Mouse (Mus musculus) urinary bladder, adult 18-20 months (tissue): Measurements from ENCODE around the gene Esrp2.

Source experiments
- DNase-seq, 2 experiments: peaks; one replicate each; pipeline ENCODE4 v3.0.0; 2022; ENCODE audit warnings: low spot score in 2 of 2, mixed read lengths in 2 of 2

The Esrp2 gene

DNA sequence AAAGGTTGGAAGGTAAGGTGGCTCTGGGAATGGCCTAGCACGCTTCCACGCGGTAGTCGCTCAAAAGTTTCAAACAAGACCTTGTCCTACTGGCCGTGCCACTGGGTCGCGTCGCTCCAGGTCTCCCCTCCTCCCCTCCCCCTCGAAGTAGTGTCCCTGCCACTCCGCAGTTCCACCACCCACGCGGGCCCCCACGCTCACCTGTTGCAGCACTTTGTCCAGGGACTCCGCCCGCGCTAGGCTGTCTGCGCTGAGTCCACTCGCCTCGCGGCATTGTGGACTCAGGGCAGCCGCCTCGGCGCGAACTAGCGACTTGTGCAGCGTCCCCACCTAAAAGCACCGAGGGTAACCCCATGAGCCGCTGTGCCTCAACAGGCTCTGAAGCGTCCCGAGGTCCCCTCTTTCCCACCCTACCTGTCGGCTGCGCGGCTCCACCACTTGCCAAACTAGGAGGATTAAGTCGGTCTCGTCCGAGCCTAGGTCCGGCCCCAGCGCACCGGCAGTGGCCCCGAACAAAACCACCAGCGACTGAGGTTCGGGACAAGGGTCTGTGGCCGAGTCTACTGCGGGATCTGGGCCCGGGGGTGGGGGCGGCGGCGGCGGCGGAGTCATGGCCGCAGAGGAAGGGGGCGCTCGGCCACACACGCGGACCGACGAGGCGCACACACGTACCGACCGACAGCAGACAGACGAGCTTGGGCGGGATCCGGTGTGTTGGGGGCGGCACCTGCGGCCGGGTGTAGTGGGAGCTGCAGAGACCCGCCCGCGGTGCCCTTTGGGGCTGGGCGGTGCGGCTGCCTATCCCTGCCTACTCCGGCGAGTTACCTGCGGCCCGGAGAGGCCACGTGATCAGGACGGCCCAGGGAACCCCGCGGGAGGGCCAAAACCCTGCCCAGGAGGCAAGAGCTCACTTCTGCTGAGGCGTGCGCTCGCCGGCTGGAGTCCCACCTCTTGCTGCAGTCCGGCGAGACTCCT is at the start of gene Esrp2:
Gene Esrp2, minus strand, starts transcription at position 819 of the 975 bp plus-strand sequence.
- DNase-seq: peak; percentile 72 to 88

DNA sequence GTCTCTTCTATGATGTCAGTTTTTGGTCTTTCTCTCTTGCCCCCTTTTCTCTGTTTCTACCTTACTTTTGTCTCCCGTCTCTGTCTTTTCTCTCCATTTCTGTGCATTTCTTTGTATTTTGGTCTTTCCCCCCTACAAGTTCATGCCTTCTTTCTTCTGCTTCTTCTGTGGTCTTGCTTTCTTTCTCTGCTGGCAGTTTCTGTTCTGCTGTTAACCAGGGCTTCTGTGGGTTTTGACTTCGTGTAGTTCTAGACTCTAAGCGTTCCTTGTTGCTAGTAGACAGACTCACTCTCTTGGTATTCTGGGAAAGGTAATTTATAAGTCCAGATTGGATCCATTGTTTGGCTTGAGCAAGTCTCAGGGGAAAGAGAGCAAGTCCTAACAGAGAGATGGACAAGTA is 49.6 kb upstream of the Esrp2 start:
- no peak for DNase-seq

DNA sequence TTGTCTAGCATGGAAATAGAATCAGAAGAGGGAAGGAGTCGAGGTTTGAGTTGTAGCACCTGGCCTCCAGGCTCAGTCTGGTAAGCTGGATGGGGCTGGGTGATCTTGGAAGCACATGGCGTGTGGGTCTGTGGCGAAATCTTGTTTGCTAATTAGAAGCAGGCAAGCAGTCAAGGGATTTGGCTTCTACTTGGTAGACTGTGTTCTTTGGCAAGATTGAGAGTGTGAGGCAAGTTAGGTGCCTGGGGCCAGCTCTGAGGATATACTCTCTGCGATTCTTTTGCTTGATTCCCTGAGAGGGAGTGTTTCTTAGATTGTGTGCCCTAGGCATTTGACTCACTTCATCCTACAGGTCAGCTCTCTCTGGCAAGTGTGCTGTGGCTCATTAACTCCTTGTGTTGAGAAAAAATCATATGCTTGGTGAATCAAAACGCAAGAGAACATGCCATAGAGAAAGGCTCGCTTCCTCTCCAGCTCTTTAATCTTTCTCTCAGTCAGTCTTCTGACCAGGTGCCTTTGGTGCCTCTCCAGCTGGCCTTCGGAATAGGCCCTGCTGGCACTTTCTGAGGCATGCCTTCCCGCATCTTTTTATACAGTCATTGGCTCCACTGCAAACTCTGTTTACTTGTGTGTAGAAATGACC is 49.0 kb upstream of the Esrp2 start:
- DNase-seq: peak in 1 of 2 experiments; percentile 73

DNA sequence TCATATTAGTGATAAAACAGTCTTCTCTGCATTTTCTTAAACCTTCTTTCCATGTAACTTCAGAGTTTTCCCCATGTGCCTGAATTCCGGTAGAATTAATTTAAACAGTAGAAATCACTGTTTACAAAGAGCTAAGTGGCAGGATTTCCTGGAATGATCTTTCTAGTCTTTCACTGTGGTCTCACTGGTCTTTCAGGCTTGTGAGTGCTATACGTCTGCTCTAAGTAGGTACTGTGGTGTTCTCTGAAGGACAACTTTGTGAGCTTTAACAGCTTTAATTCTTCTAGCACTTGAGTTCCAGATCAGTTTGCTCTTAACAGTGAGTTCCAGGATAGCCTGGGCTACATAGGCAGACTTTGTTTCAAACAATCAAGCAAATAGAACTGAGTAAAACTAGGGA is 41.7 kb upstream of the Esrp2 start:
- DNase-seq: no peak

DNA sequence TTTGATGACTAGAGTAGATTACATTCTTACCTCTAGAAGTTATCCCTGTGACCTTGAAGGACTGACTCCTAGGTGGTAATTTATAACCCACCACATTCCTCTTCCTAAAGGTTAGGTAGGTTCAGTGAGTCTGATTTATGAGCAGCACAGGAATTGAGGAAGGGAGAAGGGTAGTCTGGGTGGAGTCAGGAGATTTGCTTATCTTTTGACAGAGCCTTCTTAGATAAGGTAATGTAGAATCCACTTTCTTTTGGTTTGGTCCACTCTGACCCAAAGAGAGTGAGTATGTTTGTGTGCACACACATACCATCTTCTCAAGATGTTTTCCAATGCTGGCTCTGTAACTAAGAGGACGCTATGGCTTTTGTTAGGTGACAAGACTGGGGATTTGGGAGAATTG is 40.8 kb upstream of the Esrp2 start:
- no peak for DNase-seq

DNA sequence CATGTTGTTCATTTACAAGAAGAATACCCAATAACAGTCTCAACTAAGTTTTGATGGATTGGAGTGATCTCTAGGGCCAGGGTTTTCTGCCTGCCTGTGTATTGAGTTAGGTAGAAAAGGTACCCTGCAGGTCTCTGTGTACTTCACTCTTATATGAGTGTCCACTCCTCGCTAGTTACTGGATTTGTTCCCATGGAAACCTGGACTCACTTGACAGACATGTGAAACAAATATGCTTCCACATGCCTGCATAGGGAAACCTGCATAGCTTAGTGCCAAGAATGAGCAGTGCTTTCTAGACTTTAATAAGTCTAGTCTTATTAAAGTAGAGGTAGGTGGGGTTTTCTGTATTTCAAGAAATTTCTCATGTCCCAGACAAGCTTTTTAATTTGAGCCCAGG is 40.1 kb upstream of the Esrp2 start:
- DNase-seq: no peak

DNA sequence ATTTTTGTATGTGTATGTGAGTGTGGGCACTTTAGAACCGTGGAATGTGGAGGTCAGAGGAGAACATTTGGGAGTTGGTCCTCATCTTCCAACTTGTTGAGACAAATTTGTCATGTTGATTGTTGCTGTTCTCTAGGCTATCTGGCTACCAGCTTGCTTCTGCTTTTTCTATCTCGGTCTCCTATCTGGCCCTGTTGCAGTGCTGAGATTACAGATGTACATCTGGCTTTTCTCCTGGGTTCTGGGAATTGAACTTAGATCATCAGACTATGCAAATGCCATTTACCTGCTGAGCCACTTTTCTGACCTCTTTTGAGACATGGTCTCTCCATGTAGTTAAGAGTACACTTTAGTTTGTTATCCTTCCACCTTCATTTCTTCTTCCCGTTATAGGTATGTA is 36.8 kb upstream of the Esrp2 start:
- DNase-seq: no peak

DNA sequence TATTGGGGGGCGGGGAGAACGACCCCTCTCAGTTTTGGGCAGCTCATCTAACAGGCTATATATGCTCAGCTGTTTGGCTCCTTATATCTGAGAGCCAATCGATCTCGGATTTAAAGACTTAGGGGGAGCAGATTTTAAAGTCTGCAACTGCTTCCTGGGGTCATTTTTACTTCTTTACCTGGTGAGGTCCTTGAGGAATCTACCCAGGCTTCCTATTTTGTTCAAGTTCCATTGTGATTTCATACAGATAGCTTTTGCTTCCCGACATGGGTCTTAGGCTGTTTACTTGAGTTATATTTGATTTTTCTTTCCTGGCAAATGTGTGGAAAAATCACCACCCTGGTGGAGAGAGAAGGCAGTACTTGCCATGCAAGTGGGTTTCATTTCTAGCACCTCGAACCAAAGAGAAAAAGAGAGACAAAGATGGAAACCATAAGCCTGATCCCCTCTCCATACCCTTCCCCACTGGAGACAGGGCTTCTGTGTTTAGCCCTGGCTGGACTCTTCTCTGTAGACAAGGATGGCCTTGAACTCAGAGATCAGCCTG is 33.2 kb upstream of the Esrp2 start:
- no peak for DNase-seq

DNA sequence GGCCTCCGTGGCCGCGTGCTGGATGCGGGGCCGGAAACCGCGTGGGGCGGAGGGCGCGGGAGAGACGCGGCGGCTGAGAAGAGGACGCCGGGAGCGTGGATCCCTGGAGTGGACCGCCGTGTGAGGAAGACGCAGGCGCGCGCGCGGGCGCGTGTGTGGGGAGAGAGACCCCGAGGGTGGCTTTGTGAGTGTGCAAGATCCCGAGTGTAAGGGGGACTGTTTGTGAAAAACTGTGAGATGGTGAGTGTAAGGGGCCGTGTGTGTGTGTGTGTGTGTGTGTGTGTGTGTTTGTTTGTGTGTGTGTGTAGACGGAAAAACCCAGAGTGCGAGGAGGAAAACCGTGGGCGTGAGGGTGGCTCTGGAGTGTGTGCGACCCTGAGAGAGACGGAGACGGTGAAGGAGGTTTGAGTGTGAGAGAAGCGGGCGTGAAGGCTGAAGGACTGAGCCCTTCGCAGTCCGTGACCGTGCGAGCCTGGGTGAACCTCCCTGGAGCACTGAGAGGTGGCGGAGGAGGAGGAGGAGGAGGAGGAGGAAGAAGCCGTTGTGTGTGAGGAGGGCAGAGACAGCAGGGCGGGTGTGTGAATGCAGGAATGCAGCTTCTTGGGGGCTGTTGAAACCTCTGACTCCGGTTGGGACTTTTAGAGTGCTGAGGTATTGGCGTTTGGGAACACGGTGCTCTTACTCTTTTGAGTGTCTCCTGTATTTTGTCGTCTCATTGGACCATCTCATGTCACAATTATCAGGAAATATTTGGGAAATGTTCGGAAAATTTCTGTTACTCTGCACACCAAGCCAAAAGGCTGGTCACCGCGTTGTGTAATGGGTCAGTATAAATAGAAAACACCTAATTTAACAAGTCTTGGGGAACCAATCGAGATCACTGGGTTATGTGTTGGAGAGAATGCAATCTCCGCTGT is 32.5 kb upstream of the Esrp2 start:
- DNase-seq: peak in 1 of 2 experiments; percentile 63

DNA sequence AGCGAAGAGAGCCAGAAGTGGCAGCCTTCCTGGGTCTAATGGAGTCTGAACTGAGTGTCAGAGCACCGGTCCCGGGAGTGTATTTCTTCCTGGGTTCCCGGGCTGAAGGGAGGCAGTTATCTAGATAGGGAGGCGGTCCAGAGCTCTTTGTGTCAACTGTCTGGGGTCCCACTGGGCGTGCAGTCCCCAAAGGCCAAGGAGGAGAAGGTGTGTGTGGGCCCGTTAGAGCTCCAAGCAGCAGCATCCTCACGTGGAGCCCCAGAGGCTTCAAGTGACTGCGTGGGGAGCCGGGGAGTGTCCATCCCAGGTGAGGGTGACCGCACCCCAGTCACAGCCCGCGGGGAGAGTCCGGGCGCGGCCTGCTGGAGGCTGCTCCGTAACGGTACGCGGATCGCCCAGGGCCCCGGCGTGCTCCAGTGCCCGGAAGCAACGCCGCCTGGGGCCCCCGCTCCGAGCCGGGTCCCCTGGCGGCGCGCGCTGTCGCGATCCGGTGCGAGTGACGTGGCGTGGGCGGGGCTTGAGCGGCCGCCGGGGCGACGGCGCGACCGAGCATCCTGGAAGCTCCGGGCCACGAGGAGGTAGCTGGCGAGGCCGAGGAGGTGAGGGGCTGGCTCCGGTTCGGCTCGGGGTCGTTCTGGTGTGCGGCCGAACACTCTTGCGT is 31.7 kb upstream of the Esrp2 start, which contains the start of gene Slc7a6:
Gene Slc7a6, plus strand, starts transcription at position 502 of the 661 bp plus-strand sequence.
- peak; percentile 72 to 91 for DNase-seq

DNA sequence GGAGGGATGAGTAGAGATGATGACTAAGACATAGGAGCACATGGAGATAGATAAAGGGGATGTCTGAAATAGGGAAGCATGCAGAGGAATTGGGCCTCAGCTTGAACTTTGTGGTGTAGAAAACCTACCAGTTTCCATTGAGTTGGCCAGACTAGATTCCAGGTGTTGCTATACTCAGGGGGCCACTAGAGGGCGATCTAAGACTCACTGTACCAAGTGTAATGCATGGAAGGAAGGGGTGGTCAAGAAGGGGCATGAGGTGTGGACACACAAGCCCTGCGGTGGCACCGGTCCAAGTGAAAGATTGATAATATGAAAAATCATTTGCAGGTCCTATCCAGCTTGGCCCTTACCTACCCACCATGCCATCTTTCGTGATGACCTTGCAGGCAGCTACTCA is 28.7 kb upstream of the Esrp2 start:
- DNase-seq: peak; percentile 58 to 64

DNA sequence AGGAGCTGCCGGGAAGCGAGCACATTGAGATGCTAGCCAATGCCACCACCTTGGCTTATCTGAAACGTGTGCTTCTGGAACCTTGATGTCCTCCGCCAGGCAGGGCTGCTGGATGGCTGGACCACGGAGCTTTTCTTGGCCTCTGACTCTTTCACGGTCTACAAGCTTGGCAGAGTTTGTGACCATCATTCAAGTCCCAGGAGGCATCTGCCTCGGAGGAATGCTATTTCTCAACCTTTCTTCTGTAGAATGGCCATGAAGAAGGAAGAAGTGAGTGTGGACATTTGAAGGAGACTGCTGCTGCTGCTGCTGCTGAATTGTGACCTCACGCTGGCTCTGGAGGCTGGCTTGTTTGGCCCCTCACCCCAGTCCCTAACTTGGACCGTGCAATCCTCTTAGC is 26.5 kb upstream of the Esrp2 start:
- no peak for DNase-seq

DNA sequence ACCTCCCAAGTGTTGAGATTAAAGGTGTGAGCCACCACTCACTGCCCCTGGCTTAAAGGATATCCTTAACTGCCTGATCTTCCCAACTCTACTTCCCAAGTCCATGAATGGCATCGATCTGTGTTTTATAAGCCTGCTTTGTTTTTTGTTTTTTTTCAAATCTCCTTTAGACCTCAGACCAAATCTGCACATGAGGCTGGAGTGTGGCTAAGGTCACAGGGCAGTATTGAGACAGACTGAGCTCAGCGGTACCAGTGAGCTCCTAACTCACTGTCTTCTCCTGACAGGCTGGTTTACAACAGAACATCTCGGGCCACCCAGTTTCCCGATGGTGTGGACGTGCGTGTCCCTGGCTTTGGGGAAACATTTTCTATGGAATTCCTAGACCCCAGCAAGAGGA is 23.1 kb upstream of the Esrp2 start:
- DNase-seq: no peak

DNA sequence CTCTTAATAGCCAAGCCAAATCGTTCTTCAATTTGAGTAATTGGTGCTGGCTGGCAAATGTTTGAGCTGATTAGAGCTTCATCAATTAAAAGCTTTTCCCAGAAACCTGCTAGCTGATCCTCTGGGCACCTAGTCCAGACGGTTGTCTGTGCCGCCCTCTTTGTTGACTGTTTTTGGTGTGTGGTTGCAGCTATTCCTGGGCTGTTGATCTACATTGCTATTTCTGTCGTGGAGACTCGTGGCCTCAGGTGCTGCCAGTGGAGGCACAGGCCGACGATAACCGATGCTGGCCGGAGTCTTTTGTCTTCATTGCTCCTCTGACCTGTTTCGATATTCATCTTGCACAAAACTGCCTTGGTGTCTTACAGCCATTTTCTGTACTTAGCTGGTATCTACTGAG is 21.6 kb upstream of the Esrp2 start:
- no peak for DNase-seq

DNA sequence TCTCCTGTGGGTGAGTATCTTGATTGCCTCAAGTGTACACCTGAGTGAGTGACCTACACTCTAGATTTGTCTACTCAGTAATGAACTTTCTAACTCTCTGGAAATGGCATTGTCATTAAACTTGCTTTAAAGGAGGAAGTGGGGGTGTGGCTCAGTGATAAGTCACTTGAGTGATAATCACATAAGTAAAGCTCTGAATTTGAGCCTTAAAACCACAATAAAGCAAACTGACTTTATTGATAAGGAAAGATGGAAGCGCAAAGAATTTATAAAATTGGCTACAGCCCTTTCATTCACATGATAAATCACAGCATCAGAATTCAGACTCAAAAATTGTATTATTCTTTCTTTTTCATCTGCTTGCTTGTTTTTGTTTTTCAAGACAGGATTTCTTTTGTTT is 20.6 kb upstream of the Esrp2 start:
- no peak for DNase-seq

DNA sequence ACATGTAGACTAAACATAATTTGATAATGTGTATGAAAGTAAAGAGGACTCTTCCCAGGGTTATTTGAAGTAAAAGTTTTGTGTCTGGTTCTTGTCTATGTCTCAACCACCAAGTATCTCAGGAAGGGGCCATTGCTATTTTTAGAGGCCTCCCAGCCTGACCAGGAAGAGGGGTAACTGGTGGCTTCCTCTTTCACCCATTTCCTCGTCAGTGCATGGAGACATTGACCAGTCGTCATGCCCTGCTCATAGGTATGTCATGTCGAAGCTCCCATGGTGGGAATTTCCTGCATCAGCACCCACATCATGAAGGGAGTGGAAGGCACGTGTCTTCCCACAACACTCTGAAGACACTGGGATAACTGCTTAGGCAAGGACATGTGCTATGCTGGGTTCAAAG is 16.1 kb upstream of the Esrp2 start:
- DNase-seq: no peak

DNA sequence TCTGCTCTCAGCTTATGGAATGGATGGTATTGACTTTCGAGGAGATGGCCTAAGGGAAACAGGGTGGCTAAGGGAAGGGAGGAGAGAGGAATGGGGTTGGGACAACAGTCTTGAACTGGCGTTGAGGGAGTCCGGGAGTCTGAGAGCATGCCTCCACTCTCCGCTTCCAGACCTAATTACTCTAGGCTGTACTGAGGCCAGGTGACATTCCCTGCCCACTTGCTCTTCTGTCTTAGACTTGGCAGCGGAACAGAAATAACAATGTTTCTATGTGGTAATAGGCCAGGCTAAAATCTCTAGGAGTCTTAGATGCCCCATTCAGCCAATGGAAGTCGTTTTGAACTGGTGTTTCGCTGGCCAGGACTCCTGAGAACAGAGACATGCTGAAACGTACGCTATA is 14.3 kb upstream of the Esrp2 start:
- DNase-seq: no peak

DNA sequence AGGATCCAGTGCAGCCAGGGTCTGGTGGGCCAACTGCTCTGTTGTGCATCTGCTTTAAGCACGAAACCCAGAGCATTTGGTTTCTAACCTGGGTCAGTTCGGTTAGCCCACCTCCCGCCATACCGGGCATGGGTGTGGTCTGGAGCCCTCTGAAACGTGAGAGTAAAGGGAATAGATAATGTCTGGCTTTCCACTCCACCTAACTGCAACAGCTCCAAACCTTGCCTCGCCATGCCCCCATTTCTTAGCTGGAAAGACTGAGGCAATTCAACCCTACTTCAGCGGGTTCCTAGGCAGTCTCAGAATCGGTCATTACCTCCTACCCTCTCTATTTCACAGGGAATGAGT is 13.9 kb upstream of the Esrp2 start:
- DNase-seq: no peak

DNA sequence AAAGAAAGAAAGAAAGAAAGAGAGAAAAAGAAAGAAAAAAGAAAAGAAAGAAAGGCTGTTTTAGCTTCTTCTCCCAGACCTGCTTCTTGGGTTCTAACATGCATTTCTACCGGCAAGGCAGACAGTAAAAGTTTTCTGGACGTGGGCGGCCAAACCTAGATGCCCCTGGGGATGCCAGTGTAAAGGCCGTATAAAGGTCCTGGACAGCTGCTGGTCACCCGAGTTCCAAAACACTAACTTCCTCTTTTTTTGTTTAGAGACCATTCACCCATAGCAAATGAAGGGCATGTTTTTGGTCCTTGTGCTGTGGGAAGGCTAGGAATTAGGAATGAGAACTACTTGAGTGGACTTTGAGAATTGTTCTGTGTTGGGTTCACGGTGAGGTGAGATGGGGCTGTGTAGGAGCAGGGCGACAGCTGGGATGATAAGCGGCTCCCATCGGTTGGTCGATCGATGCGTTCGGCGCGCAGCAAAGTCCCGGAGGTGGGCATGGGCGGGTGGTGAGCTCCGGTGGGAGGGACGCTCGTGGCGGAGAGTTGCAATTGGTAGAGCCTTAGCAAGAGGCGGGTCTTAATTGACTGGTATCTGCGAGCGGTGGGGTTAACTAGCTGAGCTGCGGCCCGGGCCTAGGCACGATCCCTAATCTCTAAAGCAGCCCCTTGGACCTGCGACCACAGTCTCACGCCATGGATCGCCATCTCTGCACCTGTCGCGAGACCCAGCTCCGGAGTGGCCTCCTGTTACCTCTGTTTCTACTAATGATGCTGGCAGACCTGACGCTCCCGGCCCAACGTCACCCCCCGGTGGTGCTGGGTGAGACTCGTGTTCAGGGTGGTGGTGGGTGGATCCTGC is 13.3 kb upstream of the Esrp2 start, which contains the start of gene Pla2g15:
Gene Pla2g15, plus strand, starts transcription at position 599 of the 852 bp plus-strand sequence.
- peak; percentile 84 to 87 for DNase-seq

DNA sequence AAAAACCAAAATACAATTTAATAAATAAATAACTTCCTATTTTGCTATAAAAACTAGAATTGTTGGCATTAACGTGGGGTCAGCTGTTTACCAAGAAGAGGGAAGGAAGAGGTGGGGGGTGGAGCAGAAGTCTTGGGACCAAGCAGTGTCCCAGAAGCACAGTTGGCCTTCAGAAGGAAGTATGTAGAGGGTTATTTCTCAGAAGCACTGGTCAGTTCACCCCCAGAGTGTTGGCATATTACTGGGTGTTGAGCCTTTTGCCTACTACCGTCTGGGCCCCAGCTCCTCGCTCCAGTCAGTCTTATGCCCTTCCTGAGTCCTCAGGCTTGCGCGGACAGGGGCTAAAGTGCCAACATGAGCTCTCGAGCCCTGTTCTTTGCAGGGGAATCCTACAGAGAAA is 12.3 kb upstream of the Esrp2 start:
- no peak for DNase-seq
